Mouse (Mus musculus) thymus, postnatal 36 days (tissue): ENCODE results near the gene Pinlyp.
"Not testable (repeated sequence)": the region's sequence is repeated elsewhere in the genome, so short reads cannot be mapped to it uniquely, and the experiment has no call there.

ENCODE experiments used
- DNase-seq, 2 experiments: peaks; one replicate each; pipeline ENCODE4 v3.0.0; 2022; ENCODE audit warnings: mixed read lengths in 2 of 2

Pinlyp gene

DNA sequence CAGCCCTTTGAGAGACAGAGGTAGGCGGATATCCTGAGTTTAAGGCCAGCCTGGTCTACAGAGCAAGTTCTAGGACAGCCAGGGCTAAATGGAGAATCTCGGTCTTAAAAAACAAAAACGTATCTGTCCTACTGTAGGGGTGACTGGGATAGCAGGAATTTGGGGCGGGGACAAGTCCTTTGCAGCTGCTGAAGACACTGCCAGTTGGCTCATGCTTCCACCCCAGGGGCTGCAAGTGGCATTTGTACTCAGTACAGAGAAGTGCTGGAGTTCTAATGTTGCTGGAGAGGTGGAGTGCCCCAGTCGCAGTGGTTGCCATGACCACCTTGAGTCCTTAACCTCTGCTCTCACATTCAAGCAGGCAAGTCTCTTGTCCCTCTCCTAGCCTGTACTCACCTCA lies 23.1 kb downstream of the Pinlyp start:
- no peak for DNase-seq

DNA sequence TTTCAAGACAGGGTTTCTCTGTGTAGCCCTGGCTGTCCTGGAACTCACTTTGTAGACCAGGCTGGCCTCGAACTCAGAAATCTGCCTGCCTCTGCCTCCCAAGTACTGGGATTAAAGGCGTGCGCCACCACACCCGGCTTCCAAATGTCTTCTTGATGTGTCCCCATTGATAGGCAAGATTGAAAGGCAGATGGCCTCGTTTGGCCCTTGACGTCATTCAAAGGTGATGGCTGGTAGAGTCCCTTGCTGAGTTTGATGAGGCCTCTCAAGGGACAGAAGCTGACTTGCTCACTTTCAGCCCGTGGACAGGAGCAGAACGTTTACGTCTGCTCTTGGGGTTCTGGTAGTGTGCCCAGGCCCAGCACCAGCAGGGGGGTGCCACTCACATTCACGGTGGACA lies 25.9 kb downstream of the Pinlyp start:
- DNase-seq = not testable (repeated sequence)

DNA sequence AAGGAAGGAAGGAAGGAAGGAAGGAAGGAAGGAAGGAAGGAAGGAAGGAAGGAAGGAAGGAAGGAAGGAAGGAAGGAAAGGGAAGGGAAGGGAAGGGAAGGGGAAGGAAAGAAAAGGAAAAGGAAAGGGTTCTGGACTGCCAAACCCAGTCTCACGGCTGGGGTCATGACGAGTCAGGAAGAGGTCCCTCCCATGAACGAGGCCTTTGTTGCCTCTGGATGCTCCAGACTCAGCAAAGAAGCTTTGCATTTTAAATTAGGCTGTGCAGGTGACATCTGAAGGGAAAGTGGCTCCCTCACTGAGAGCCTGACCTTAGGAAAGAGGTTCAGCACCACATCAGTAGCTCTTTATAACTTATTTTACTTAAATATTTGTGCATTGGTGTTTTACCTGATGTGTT lies 26.8 kb downstream of the Pinlyp start:
- no peak for DNase-seq

DNA sequence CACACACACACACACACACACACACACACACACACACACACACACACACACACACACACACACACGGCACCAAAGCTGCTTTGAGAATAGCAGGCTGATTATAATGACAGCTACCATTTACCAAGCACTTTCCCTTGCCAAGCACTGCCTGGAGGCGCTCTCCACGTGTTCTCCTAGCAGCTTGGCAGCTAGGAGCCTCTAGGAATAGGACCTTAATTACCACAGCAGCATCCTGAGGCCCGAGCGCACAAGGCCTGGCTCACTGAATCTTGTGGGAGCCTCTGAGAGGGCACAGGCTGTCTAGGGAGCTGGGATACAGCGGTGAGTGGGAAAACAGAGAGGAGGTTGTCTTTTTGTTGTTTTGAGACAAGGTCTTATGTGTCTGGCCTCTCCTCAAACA lies 28.3 kb downstream of the Pinlyp start:
- no peak for DNase-seq

DNA sequence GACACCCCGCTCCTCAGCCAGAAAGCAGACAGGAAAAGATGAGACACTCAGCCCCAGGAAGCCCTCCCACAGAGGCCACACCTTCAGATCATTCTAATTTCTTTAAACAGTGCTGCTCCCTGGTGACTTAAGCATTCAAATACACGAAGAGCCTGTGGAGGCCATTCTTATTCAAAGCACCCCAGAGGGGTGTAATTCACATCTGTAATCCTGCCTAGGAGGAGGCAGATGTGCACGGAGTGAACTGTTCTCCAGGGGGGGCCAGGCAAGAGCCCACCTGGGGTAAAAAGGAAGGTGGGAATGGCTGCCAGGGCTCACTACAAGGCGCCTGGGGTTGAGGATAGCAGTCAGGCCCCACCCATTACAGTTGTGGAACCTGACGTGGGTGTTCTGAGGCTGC lies 28.8 kb downstream of the Pinlyp start:
- DNase-seq = no peak

DNA sequence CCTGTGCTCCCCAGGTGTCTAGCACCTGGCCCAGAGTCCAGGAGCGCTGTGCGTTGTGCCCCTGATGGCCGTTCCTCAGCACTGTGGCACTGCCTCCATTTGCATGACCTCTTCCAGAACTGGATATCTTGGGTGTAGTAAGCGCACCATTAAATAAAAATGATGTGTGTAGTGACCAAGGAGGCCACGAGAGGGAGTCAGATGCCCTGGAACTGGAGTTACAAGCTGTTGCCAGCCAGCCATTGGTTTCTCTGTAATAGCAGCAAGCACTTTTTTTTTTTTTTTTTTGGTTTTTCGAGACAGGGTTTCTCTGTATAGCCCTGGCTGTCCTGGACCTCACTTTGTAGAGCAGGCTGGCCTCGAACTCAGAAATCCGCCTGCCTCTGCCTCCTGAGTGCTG lies 29.6 kb downstream of the Pinlyp start:
- peak in 1 of 2 experiments; percentile 21 for DNase-seq

DNA sequence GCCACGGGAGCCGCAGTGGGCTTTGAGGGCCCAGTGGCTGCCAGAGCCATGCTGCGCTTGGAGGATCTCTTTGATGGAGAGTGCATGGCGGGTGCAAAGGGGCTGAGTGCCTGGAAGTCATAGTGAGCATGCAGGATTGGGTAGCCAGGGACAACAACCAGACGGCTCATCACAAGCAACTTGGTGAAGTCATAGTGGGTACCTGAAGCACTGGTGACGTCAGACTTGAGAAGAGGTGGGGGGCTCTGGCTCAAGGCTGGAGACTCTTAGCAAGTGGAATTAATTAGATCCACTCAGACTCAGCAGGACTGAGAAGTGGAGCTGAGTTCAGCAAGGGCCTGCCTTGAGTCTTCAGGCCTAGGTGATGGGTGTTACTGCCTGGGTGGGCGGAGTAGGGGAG lies 33.6 kb downstream of the Pinlyp start, which contains the start of gene AC161166.1:
AC161166.1 (minus strand) TSS at position 101 of the 400 bp plus-strand sequence.
- no peak for DNase-seq

DNA sequence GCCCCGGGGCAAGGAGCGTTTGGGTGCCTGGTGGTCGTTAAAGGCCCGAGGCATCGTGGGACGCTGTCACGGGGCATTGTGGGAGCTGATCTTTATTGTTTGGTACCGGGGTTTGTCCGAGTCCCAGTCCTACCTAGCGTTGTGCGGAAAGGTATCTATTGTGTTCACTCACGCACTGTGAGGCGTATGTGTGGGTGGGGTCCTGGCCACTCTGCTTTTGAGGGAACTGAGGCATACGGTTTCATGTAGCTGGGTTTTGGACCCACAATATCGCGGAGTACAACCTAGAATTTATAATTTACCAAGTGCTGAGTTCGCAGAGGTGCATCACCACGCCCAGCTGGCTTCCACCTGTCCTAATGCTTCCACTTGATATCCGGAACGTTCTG lies 38.2 kb downstream of the Pinlyp start:
- DNase-seq = peak in 1 of 2 experiments; percentile 21

DNA sequence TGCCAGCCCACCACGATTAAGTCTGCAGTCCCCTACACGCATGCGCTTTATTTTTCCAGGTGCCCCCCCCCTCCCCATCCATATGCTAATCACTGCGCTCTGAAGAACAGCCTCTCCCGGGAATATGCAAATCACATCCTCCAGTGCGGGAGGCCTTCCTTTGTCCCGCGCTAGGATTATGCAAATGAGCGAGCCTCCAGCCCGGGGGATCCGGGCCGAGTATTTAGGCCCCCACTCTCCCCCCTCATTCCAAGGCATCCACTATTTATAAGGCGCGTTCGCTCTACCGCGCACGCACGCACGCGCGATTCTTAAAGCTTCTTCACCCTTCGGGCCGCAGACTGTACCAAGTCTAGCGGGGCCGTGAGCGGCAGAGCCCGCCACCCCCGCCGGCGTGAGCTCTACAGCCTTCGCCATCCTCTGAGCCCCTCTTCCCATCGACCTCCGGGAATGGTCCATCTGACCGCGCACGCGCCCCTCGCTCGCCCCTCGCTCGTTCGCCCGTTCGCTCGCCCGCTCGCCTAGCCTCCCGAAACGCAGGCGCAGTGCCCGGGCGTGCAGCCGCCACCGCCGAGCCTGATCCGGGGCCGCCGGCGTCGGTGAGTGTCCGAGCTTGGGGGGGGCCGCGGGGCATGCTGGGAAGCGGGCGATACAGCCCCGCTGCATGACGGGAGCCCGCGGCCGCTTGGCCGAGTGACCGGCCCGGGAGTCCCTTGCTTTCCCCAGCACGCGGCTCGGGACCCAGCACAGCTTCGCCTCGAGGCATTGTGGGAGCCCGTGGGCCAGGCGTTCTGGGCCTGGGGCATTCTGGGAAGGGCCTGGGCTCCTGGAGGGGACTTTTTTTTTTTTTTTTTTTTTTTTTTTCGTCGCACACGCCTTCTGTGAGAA lies 38.8 kb downstream of the Pinlyp start, which contains the start of gene Zfp428:
Zfp428 (plus strand) TSS at position 169 of the 888 bp plus-strand sequence.
- peak; percentile 66 for DNase-seq

DNA sequence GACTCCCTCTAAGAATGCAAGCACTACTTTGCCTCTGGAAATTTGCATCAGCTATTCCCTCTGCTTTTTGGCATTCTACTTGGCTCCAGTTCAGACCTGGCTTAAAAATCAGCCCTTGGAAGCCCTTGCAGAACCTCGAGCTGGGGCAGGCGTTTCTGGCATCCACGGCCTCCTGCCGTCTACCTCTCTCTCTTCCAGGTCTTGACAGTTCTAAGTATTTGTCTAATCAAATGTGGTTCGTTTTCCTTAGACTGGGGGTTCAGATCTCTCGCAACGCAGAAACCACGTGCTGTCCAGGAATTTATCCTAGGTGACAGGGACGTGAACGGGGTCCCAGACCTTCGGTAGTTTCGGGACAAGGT lies 39.5 kb downstream of the Pinlyp start:
- DNase-seq = no peak

DNA sequence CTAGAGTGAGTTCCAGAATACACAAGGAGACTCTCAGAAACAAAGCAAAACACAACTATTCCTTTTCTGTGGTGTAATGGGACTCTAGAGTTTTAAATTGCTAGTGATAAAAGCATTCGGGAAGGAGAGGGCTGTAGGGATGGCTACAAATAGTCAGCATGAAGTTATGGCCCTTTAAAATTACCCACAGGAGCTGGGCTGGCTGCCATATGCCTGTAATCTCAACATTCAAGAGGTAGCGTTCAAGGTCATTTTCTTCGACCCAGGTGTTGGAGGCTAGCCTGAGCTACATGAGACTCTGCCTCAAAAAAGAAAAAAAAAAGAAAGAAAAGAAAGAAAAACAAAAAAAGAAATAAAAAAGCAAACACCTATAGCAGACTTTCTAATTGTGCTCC lies 39.9 kb downstream of the Pinlyp start:
- no peak for DNase-seq

DNA sequence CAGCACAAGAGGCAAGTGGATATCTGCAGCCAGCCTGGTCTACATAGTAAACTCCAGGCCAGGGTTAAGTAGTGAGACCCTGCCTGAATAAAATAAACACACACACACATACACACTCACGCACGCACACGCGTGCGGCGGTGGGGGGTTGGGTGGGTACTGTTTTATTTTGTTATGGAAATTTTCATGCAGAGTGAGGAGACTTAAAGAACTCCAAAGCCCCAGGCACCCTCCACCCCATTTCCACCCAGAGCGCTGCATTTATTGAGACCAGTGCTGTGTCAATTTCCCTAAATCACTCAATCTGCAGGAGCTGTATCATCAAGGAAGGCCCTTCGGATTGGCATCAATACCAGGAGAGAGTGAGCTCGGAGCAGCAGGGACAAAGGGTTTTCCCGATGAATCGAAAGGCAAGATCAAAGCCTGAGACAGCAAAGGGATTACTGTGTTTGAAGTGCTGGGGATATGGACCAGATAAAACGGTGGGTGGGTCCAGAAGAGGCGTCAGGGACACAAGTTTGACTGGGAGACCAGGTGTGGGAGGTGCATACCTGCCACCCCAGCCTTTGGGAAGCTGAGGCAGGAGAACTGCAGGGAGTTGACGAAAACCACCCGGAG lies 40.4 kb downstream of the Pinlyp start:
- DNase-seq = no peak

DNA sequence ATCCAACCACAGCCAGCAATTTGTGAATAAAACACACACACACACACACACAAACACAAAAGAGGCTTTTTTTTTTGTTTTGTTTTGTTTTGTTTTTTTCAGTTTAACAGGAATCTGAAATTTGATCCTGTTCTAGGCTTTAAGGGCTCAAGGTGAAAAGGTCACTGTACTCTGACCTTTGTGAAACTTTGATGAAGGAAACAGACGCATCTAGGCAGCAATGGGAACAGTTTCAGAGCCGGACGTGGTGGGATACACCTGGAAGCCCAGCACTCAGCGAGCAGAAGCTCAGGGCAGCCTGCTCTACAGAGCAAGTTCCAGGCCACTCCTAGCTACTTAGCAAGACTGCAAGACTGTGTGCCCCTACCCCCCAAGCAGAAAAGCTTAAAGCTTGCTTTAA lies 41.0 kb downstream of the Pinlyp start:
- no peak for DNase-seq

DNA sequence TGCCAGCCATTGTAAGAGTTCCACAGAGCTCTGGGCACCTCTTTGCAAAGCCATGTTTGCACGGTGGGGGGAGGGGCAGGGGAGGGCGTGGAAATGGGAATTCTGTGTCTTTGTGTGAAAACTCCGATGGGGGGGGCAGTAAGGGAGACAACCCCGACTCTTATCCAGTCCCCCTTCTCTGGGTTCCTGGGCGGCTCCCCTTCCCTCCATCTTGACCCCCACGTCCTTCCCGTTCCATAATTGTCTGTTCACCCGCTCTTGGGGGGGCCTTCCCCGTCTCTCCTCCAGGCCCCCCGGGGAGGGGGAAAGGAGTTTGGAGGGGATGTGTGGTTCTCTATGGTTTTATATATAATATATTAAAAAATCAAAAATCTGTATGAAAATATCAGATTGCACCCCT lies 41.9 kb downstream of the Pinlyp start:
- DNase-seq = no peak

DNA sequence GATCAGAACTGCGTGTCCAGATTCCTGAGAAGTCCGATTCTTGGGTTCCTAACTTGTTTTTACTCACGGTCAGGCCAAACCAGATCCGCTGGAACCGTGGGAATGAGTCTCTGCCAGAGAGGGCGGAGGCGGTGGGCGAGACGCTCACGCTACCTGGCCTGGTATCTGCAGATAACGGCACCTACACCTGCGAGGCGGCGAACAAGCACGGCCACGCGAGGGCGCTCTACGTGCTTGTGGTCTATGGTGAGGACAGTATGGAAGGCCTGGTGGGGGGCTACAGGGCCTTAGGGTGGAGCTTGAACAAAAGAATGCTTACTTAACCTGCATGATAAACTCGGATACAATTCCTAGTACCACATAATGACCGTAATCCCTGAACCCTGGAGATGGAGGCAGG lies 44.4 kb downstream of the Pinlyp start:
- DNase-seq = peak; percentile 53 to 54

DNA sequence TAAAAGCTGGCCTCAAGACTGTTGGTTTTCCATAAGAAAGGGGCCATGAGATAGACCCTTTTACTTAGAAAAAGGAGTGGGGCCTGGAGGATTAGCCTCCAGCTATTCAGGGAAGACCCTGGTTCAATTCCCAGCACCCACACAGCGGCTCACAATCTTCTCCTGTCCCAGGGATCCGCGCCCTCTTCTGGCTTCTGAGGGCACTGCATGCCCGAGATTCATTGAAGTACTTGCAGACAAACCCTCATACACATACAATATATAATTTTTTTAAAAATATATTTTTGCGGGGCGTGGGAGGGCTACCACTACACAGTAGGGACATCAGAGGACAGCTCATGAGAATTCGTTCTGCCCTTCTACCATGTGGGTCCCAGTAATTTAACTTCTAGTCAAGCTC lies 45.0 kb downstream of the Pinlyp start:
- peak; percentile 44 to 51 for DNase-seq

DNA sequence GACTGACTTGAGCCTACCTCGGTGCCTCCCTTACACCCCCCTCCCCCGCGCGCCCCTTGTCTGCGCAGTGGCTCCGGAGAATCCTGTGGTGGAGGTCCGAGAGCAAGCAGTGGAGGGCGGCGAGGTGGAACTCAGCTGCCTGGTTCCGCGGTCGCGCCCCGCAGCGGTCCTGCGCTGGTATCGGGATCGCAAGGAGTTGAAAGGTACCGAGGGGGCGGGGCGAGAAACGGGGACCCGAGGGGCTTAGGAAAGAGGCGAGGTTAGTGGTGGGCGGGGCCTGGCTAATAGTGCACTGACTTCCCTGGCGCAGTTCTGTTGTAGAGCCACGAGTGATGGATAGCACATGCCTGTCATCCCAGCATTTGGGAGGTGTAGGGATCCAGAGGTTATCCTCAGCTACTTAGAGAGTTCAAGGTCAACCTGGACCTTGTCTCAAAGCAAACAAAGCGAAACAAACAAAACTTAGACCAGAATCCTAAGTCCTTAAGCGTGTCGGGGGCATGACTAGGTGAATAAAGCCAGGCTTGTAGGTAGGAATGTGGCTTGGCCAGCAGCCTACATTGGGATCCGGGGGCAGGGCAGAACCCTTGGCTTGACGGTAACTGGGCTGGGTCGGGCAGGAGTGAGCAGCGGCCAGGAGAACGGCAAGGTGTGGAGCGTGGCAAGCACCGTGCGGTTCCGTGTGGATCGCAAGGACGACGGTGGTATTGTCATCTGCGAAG lies 45.9 kb downstream of the Pinlyp start:
- DNase-seq = peak in 1 of 2 experiments; percentile 34
